Mouse (Mus musculus) lung, embryonic 14.5 days (tissue): ENCODE data around the gene Mrc2. TPM values are rescaled to one million over a fixed set of nuclear protein-coding genes. Genes with fewer than 3 reads are reported as not detected.

Source experiments
- ATAC-seq: fragments of 200-750 bp; cut with Nextera tagmentation; 2 replicates; pipeline ENCODE4 v1.8.0; 2017; ENCODE audit warnings: mild to moderate bottlenecking, moderate TSS enrichment, moderate library complexity; ENCODE audit not compliant: insufficient read depth
- DNase-seq: peaks from one replicate; pipeline ENCODE4 v3.0.0-alpha.2; 2015
- H3K27ac ChIP-seq: fragments of 300-500 bp; sonication (generic); 2 replicates; pipeline ENCODE4 v1.5.1; 2014; ENCODE audit warnings: low read depth, mild to moderate bottlenecking, moderate library complexity
- H3K27me3 ChIP-seq: fragments of 300-500 bp; sonication (generic); 2 replicates; pipeline ENCODE4 v1.6.1; 2014; ENCODE audit warnings: low read length, control low read depth; ENCODE audit not compliant: insufficient read depth
- H3K36me3 ChIP-seq: fragments of 300-500 bp; sonication (generic); 2 replicates; pipeline ENCODE4 v1.6.1; 2014; ENCODE audit warnings: control low read depth; ENCODE audit not compliant: insufficient read depth
- H3K4me1 ChIP-seq: fragments of 300-500 bp; sonication (generic); 2 replicates; pipeline ENCODE4 v1.6.1; 2014; ENCODE audit warnings: antibody characterized with exemption, control low read depth; ENCODE audit not compliant: insufficient read depth
- H3K4me2 ChIP-seq: fragments of 300-500 bp; sonication (generic); 2 replicates; pipeline ENCODE4 v1.6.1; 2014; ENCODE audit warnings: mild to moderate bottlenecking
- H3K4me3 ChIP-seq: fragments of 300-500 bp; sonication (generic); 2 replicates; pipeline ENCODE4 v1.5.1; 2014; ENCODE audit warnings: low read depth, low read length
- H3K9ac ChIP-seq: fragments of 300-500 bp; sonication (generic); 2 replicates; pipeline ENCODE4 v1.6.1; 2014
- H3K9me3 ChIP-seq: fragments of 300-500 bp; sonication (generic); 2 replicates; pipeline ENCODE4 v1.6.1; 2016; ENCODE audit warnings: low read depth, low read length, control low read depth
- CTCF ChIP-seq: IDR thresholded peaks from 2 replicates; pipeline ENCODE4 v1.5.1; 2016; ENCODE audit warnings: antibody characterized with exemption, low read depth
- WGBS: fragments of 180-500 bp; shearing (Covaris S2); extraction: QIAGEN DNeasy Blood & Tissue Kit; methylation state at CpG from one replicate; pipeline ENCODE4 v1.1.7; 2014; 5-methylcytosine and 5-hydroxymethylcytosine counted together
- polyA plus RNA-seq: library from polyadenylated mRNA; unstranded; fragments of >200 nt; fragmentation: Nextera tagmentation; extraction: Ambion mirVana; gene quantifications from 2 replicates; pipeline ENCODE4 v1.2.1, GENCODE M21; 2014

The Mrc2 gene
- polyA plus RNA-seq, 1 experiment from 2014 or later = 20.0 TPM

DNA sequence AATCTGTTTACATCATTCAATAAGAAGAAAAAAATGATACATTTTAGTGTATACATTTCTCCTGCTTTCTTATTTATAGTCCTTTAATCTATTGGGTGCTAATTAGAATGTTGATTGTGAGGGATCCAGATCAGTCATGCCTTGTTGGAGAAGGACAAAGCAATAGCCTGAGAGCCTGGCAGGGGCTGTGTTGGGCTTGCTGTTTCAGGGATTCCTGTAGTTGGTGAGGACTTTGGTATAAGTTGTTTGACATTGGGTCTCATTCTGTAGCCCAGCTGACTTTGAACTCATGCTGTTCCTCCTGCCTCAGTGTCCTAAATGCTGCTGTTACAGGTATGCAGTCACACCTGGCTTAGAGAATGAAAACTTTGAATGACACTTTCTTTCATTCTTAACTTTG, 27.9 kb upstream of the Mrc2 start:
- ATAC-seq = no peak
- Histone ChIP-seq H3K27me3 (no peaks in the 10 kb centered on the region), H3K4me1 (no peaks in the 10 kb centered on the region), H3K4me3 (no peak overlapping the region), H3K9ac (no peak overlapping the region), H3K9me3 (no peaks in the 10 kb centered on the region), H3K27ac (no peak overlapping the region; the same call in 1 of the 2 replicates), H3K36me3 (peaks cover 73% of the 10 kb centered on the region), H3K4me2 (no peak overlapping the region)
- TF ChIP-seq CTCF = no peak
- DNase-seq = no peak

- Histone ChIP-seq H3K9me3 (no peaks in the 10 kb centered on the region), H3K9ac (no peak overlapping the region), H3K4me1 (no peaks in the 10 kb centered on the region), H3K27ac (no peak overlapping the region), H3K4me3 (no peak overlapping the region), H3K27me3 (no peaks in the 10 kb centered on the region), H3K4me2 (no peak overlapping the region), H3K36me3 (peaks cover 72% of the 10 kb centered on the region)
- ATAC-seq (no peak), DNase-seq (peak; percentile 20)
- WGBS = 76% methylated on average over 3 of the region's 3 CpGs
- no peak for TF ChIP-seq CTCF
These were observed 27.5 kb upstream of the Mrc2 start for GRCm38 (mm10) chr11:105264988-105265387.

- no peaks in the 10 kb centered on the region for H3K27me3 ChIP-seq
- no peaks in the 10 kb centered on the region for H3K9me3 ChIP-seq
- H3K4me1 ChIP-seq = no peaks in the 10 kb centered on the region
- WGBS = 12% methylated on average over 2 of the region's 2 CpGs
- no peak overlapping the region for H3K9ac ChIP-seq
- peak; percentile 76 for TF ChIP-seq CTCF
- ATAC-seq = no peak
- peaks cover 65% of the 10 kb centered on the region for H3K36me3 ChIP-seq
- no peak overlapping the region for H3K4me2 ChIP-seq
- H3K4me3 ChIP-seq = no peak overlapping the region
- peak; percentile 92 for DNase-seq
- no peak overlapping the region for H3K27ac ChIP-seq
These were observed 22.3 kb upstream of the Mrc2 start for GRCm38 (mm10) chr11:105270155-105270554.

DNA sequence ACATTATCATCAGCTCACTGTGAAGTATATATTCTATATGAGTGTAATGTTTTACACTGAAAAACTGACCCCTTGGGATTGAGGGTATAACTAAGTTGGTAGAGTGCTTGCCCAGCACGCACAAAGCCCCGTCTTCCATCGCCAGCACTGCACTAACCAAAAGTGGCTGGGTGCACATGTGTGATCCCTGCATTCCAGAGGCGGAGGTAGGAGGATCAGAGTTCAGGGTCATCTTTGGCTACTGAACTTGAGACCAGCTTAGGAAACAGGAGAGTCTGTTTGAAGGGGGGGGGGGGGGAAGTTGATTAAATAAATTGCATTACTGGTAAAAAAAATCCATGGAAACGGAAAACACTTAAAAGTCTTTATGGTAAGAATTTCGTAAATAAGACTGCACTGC, 12.0 kb upstream of the Mrc2 start:
- Histone ChIP-seq H3K27me3 (no peaks in the 10 kb centered on the region), H3K36me3 (peaks cover 66% of the 10 kb centered on the region), H3K4me3 (no peak overlapping the region), H3K27ac (no peak overlapping the region), H3K4me2 (no peak overlapping the region), H3K4me1 (peaks cover 5% of the 10 kb centered on the region; the same call in 1 of the 2 replicates), H3K9me3 (no peaks in the 10 kb centered on the region), H3K9ac (no peak overlapping the region)
- DNase-seq (no peak), ATAC-seq (no peak)
- WGBS = 79% methylated on average over 6 of the region's 6 CpGs
- no peak for TF ChIP-seq CTCF

- WGBS = 79% methylated on average over 7 of the region's 7 CpGs
- H3K9ac ChIP-seq = no peak overlapping the region
- no peaks in the 10 kb centered on the region for H3K27me3 ChIP-seq
- H3K4me2 ChIP-seq = no peak overlapping the region
- H3K36me3 ChIP-seq = peaks cover 60% of the 10 kb centered on the region
- TF ChIP-seq CTCF = no peak
- H3K4me1 ChIP-seq = peaks cover 5% of the 10 kb centered on the region; the same call in 1 of the 2 replicates
- peak overlapping the region; percentile 22; the same call in 1 of the 2 replicates for H3K27ac ChIP-seq
- no peak for ATAC-seq
- DNase-seq = no peak
- no peak overlapping the region for H3K4me3 ChIP-seq
- H3K9me3 ChIP-seq = no peaks in the 10 kb centered on the region
These were observed 11.2 kb upstream of the Mrc2 start for GRCm38 (mm10) chr11:105281291-105281690.

DNA sequence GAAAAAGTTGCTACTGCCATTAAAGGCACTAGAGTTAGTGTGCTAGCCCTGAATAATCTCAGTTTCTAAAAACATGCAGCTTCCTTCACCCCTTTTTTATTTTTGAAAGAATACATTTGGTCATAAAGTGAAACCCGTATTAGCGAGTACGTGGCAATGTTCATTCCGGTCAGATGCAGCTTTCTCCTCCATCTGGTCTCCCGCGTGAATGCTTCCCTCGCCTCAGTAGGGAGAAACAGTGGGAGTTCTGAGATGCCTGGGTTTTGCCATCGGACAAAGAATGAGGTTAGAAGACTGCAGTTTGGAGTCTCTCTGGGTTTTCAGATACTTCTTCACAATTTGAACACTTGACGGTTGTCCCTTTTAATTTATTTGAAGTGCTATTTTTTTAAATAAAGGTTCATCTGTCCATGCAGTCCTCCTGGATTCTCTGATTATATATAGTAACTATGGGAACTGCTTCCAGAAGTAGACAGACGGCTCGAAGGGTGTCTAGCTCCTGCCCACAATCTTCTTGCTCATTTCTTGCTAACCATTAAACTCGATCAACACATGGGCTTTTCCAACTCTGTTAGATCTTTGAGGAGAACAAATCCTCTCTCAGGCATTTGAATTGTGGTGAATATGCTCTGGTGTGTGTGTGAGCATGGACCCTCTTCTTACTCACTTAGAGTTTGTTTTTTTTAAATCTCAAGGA, 10.5 kb upstream of the Mrc2 start:
- Histone ChIP-seq H3K4me3 (no peak overlapping the region), H3K27ac (peak overlapping the region; percentile 72; the same call in 1 of the 2 replicates), H3K4me1 (peaks cover 5% of the 10 kb centered on the region; the same call in 1 of the 2 replicates), H3K9ac (no peak overlapping the region), H3K27me3 (no peaks in the 10 kb centered on the region), H3K9me3 (no peaks in the 10 kb centered on the region), H3K36me3 (peaks cover 57% of the 10 kb centered on the region), H3K4me2 (no peak overlapping the region)
- ATAC-seq (no peak), DNase-seq (no peak)
- WGBS = 76% methylated on average over 12 of the region's 12 CpGs
- TF ChIP-seq CTCF = no peak

GRCm38 (mm10) chr11:105282460-105282859, 10.0 kb upstream of the Mrc2 start:
- H3K4me2 ChIP-seq = no peak overlapping the region
- H3K36me3 ChIP-seq = peaks cover 57% of the 10 kb centered on the region
- H3K9me3 ChIP-seq = no peaks in the 10 kb centered on the region
- ATAC-seq = peak; percentile 55
- H3K4me1 ChIP-seq = peaks cover 5% of the 10 kb centered on the region; the same call in 1 of the 2 replicates
- no peak for TF ChIP-seq CTCF
- H3K27me3 ChIP-seq = no peaks in the 10 kb centered on the region
- DNase-seq = peak; percentile 64
- H3K27ac ChIP-seq = peak overlapping the region; percentile 72
- H3K9ac ChIP-seq = no peak overlapping the region
- H3K4me3 ChIP-seq = no peak overlapping the region
- 50% methylated on average over 2 of the region's 2 CpGs for WGBS
